Mouse (Mus musculus) adipocyte (in vitro differentiated cells): ENCODE data around the gene Add2.

Experiments used
- DNase-seq: peaks from one replicate; pipeline ENCODE4 v3.0.0-alpha.2; 2016; ENCODE audit warnings: low spot score

The Add2 gene

GRCm38 (mm10) chr6:86048509-86048908, 20.0 kb downstream of the Add2 start:
- no peak for DNase-seq

GRCm38 (mm10) chr6:86050586-86051268, 22.2 kb downstream of the Add2 start:
- no peak for DNase-seq

GRCm38 (mm10) chr6:86052032-86052459, 23.6 kb downstream of the Add2 start:
- DNase-seq: no peak

DNA sequence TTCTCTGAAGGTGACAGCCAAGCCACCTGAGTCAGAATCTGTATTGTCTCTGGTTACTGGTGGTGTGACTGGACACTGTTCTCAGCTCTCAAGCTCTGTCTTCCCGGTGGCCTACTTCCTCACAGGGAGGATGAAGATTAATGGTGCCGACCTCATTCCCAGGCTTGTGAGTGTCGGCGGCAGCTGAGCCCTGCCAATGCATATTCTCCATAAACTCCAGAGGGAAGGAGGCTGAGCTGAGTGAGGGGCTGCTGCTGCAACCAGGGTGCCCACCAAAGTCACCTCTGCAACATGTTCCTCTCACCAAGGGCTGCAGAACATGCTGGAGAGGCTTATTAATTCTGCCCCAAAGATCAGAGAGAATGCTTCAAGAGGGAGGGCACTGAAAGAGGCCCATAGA, 24.1 kb downstream of the Add2 start:
- DNase-seq: no peak

DNA sequence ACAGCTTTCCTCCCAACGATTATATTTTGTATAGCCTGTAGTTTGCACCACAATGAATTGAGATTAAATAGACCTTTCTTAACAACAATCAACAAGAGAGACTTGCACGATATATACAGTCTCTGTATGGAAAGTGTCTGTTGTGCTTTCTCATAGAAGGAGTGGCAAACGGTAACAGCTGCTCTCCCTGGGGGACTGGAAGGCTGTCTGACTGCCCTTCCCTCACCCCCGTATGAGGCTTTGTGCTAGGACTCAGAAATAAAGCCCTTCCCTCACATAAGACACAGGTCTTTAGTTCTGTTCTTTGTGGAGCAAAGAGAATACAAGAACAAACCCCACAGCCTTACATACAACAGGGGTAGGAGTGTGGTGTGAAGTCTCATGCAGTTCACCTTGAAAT, 24.6 kb downstream of the Add2 start:
- DNase-seq: no peak

DNA sequence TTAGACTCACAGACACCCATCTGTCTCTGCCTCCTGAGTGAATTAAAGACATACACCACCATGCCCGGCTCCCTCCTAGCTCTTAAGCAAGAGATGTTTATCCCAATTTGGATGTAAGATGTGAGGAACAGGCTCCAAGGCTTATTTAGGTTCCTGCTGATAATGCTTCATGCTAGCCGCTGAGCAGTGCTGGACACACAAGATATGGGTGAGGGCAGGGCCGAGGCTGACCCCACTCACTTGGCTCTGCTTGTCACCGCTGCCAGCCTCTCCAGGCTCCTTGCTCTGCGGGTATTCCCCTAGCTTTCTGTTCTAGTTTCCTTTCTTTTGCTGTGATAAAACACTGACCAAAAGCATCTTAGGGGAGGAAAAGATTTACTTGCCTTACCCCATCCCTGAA, 25.1 kb downstream of the Add2 start:
- no peak for DNase-seq

DNA sequence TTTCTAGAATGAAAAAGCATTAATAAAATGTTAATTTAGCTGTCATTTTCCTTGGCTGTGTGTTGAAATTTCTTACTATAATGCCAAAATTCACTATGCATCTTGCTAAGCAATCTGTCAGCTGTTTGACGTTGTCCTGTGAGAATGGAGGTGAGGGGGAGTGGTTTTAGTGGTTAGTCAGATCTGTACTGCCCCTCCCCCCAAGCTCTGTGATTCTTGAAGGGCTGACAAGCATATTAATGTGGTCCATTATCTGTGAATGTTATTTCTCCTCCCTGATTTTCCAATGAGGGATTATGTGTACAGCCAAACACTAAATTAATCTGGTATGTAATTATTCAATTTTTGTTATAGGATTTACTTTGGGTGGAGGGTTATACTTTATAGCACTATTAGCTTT, 30.0 kb downstream of the Add2 start:
- DNase-seq: no peak

DNA sequence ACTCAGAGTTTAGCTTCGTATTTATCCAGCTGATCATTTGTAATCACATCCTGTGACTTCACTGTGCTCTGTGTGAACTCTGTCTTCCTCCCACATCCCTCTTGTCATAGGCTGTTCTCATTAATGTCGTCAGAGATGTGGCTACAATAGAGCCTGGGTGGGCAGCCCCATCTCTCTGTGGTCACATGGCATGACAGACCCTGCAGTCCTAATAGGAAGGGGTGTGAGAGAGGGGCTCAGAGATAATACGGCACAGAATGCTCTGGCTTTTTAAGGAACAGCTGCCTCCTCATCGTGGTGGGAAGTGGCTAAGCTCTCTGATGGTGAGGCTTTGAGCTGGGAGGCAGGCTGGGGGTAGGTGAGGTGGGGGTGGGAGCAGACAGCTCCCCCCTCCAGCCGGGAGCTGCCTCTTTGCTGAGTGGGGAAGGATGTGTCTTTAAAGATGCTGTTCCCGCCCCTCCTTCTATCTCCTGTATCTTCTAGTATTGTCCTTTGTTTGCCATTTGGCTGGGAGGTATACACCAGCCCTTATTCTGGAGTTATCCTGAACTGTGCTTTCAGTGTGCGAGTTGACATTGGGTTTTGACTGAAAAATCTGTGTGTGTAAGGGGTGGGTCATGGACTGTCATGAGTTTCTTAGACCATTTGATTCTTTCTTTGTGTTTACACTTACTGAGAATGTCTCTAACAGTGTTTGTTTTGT, 30.8 kb downstream of the Add2 start:
- DNase-seq: no peak

- no peak for DNase-seq
Measured at GRCm38 (mm10) chr6:86060170-86060569, 31.7 kb downstream of the Add2 start.

DNA sequence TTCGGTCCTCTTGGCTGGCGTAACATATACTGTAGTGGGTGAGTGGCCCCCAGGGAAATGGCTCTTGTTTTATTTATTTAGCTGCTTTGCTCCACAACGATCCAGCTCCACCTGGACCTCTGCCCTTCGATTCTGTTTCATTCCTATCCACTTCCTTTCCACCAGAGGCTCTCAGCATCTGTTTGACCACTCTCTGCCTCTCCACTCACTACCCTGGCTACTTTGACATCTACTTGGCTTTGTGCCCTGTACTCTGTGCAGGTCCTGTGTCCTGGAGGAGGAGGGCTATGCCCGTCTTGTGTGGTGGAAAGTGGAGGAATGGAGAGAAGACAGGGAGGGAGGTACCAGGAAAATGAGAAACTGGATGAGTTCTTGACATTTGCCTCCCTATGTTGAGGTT, 33.7 kb downstream of the Add2 start:
- DNase-seq: no peak

DNA sequence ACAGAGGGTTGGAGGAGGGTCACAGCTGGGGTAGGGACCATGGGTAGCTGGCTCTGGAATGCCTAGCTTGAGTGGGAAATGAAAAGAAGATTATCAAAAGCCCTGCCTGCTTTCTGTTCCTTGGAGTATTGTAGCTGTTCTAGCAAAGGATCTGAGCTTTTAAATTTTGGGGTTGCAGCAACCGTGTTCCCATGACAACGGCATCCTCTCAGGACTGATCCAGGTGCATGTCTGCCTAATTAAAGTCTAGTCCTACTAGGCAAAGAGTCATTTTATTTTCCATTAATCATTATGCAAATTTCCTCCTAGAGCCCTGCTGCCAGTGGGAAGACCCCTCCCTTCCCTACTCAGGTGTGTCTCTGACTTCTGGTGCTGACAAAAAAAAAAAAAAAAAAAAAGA, 34.2 kb downstream of the Add2 start:
- no peak for DNase-seq

DNA sequence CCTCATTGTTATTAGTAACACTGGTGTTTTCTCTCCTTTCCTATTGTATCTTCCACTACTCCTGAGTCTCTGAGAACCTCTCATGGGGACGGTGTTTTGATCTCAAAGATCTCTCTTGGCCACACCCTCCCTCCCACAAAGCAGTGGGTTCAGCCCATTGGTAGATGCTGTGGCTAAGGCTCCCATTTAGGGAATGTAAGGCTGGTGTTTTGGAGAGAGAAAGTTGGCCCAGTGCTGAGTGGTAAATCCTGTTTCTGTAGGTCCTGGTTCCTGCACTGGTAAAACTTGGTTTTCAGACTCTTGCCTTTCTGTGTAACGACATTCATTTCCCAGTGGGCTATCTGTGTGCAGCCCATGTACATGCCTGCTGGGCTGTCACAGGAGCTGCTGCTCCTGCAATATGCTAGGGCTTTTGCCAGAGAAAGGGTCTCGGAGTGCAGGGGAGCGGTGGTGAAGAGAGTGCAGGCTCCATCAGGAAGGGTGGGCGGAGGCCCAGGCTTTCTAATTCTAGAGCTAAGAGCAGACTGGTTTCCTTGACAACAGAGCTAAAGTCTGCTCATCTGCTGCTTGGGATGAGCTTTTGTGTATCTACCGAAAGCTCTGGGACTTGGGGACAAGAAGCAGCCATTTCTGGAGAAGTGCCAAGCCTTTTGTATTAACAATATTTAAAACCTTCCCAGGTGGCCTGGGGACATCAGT, 36.0 kb downstream of the Add2 start:
- DNase-seq: no peak

DNA sequence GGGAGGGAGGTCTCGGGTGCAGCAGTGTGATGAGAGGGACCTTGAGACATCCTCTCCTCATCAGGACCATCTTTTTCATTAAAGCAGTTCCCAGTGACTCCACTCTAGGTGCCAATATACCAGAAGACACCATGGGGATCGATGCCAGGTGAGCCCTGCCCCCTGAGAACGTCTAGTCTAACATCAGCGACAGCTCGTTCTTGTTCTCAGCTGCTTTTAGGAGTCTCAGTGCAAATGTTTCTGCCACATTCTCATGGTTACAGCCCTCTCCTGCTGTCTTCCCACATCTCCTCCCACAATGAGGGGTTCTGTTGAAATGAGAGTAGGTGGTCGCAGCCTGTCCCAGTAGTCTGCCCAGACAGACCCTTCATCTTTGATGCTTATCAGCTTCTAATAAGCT, 38.2 kb downstream of the Add2 start:
- DNase-seq: no peak

DNA sequence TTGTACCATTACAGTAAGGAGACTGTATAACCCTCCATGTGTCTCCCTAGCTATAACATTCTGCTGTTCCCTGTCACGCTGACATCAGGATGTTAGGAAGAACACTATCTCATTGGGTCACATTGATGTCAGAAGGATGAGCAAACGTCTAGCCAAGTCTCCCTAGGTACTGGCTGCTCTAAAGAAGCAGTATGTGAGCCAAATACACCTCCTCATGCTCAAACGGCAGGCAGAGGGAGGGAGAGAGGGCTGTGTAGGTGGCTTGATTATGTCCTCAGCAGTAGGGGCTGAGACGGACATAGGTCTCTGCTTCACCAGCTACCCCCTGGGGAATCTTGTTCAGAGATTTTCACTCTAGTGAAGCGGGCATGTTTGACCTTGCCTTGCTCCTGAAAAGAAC, 38.7 kb downstream of the Add2 start:
- no peak for DNase-seq

DNA sequence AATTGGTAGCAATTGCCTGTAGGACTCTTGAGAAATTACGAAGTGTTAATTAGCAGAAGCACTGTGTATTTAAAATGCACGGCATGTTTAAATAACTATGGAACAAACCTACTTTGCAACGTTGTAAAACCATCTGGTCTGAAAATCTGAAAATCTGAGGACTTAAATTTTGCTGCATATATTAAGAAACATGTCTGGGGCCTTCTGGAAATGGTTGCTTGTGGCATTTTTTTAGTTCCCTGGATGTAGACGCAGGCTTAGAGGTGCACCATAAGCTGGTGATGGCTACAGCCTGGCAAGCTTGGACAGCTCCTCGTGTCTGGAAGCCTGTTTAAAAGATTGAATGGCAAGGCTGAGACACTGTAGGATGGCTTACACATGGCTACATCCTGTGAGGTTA, 40.5 kb downstream of the Add2 start:
- no peak for DNase-seq

- no peak for DNase-seq
Measured at GRCm38 (mm10) chr6:86069856-86070255, 41.4 kb downstream of the Add2 start.

DNA sequence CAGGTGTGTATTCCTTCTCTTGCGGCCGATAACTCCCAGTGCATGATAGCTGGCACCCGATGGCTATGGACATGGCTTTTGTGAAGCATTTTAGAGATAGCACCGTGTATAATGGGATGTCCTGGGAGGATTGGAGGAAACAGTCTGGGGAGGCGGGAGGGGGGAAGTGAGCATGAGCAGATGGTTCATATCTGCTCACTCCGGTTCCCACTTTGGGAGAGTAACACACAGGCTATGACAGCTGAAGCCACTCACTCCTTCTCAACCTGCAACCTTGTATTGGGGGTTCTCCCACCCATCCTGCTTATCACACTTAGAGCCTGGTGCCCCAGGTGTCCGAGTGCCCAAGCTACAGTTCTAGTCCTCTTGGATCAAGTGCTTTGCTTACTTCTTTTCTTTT, 41.8 kb downstream of the Add2 start:
- DNase-seq: no peak

- DNase-seq: no peak
Measured at GRCm38 (mm10) chr6:86073882-86074281, 45.4 kb downstream of the Add2 start.

- no peak for DNase-seq
Measured at GRCm38 (mm10) chr6:86074538-86075204, 46.2 kb downstream of the Add2 start.

DNA sequence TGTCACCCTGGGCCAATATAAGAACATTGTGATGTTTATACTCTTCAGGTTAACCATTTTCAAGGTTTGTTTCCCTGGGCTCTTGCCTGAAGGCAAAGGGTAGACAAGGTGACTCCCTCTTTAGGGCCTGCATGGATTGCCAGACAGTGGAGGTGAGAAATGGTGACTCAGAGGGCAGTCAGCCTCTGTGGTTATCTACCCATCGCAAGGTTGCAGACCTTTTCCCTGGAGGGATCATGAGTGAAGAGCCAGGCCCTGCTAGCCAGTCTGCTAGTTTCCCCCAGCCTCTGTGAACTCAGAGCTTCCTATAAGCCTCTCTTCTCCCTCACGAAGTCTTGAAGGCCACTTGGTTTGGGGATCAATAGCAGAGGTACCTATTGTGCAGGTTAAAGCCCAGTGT, 48.0 kb downstream of the Add2 start:
- DNase-seq: no peak

DNA sequence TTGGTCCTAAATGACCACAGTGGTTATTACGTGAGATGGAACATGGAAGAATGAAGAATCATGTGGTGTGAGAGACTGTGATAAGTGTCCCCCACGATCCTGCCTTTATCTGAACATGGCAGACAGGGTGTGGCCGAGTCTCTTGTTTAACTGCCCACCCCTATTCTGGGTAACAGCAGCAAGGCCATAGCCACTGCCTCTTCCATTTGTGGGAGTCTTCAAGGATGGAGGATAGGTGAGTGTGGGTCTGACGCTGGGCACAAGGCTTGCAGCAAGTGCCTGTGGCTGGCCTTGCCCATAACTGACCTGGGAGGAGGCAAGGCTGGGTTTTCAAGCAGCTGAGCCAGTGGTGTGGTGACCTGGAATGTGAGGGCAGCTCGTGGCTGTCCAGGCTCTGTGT, 49.4 kb downstream of the Add2 start:
- DNase-seq: no peak

DNA sequence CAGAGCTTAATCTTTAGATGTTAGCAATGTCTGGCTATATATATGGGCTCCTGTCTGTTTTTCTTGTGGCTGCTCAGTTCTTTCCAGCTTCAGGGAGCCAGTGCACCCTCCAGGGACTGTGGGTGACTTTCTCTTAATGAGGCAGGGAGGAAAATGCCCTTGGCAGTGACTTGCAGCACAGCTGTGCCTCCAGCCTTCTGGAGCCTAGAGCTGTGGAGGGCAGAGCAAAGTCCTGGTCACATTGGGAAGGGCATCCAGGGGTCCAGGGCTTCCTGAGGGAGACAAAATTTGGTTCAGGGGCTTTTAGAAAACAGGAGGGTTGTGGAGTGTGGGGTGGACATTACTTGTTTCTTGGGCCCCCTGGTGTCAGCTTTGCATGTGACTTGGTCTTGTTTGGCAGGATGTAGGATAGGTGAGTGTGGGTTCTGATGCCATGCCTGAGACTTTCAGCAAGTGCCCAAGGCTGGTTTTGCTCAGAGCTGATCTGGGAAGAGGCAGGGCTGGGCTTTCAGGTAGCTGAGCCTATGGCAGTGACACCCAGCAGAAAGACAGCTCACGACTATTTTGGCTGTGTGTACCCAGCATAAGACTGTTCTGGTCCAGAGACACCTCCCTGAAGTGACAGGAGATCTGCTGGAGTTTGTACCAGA, 50.0 kb downstream of the Add2 start:
- no peak for DNase-seq
